Comparison of ENCODE assay signal across 12 mouse cellular contexts in the genomic region with DNA sequence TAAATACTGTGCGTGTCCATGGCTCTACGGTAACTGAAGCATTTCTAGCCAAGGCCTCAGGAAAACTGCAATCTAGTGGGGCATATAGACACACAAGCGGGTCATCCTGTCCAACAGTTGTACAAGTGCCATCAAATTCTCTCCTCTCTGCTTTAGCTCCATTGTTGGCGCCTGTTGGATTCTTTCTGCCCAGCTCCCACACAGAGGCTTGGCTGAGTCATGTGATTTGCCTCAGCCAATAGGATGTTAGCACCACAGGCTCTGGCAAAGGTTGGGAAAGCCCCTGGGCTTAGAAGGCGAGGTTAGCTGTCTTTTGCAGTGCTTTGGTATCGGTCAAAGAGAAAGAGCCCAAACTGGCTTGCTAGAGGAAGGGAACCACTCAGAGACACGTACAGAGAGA. TPM values are rescaled to one million over a fixed set of nuclear protein-coding genes. Genes with fewer than 3 reads are reported as not detected.
DNase-seq lines count a peak whose midpoint lies in the region; ATAC-seq and TF ChIP-seq lines count a peak whose summit lies in the region.
"Had no signal": no experiment of that assay in that cellular context is flagged by ENCODE, and none has a peak within 500 bp of the region (broad histone marks: within the 10 kb centered on the region; RNA-seq: fewer than 3 reads in every experiment).

No protein-coding gene starts in this region.

- H3K4me2 ChIP-seq in forebrain, postnatal 0 days (ENCODE audit: low read depth), result no peak overlapping the region
- no peak overlapping the region for H3K4me2 ChIP-seq in forebrain, embryonic 16.5 days (ENCODE audit: low read length)
- no peak overlapping the region for H3K4me2 ChIP-seq in stomach, embryonic 16.5 days (ENCODE audit: low read depth, low read length)
- H3K4me2 ChIP-seq in heart, embryonic 12.5 days, result no peak overlapping the region
- H3K4me2 ChIP-seq: embryonic facial prominence, embryonic 12.5 days had no signal

- no peaks in the 10 kb centered on the region for H3K4me1 ChIP-seq in forebrain, postnatal 0 days (ENCODE audit: insufficient read depth)
- H3K4me1 ChIP-seq in forebrain, embryonic 16.5 days (replicated peaks; ENCODE audit: control insufficient read depth, insufficient read depth, low read length), result no peaks in the 10 kb centered on the region; the same call in 1 of the 2 replicates
- H3K4me1 ChIP-seq in stomach, embryonic 16.5 days (ENCODE audit: control insufficient read depth, insufficient read depth, low read length), result no peaks in the 10 kb centered on the region
- H3K4me1 ChIP-seq in heart, embryonic 12.5 days (replicated peaks), result no peaks in the 10 kb centered on the region
- H3K4me1 ChIP-seq: embryonic facial prominence, embryonic 12.5 days had no signal

- 66% methylated on average over 7 of the region's 7 CpGs for WGBS in forebrain, postnatal 0 days
- 66% methylated on average over 7 of the region's 7 CpGs for WGBS in forebrain, embryonic 16.5 days
- 60% methylated on average over 7 of the region's 7 CpGs for WGBS in stomach, embryonic 16.5 days
- 57% methylated on average over 7 of the region's 7 CpGs for WGBS in heart, embryonic 12.5 days

- no peak overlapping the region for H3K4me3 ChIP-seq in forebrain, postnatal 0 days (ENCODE audit: low read depth, low read length)
- H3K4me3 ChIP-seq in forebrain, embryonic 16.5 days (replicated peaks; ENCODE audit: low read length), result no peak overlapping the region
- no peak overlapping the region for H3K4me3 ChIP-seq in stomach, embryonic 16.5 days (replicated peaks; ENCODE audit: low read length)
- H3K4me3 ChIP-seq in heart, embryonic 12.5 days, result no peak overlapping the region
- H3K4me3 ChIP-seq: embryonic facial prominence, embryonic 12.5 days had no signal

- peak; percentile 58 for ATAC-seq in forebrain, postnatal 0 days
- ATAC-seq in forebrain, embryonic 16.5 days, result no peak
- 0 out of 2 replicates have a peak, but pooled peaks have one; percentile 50 for ATAC-seq in stomach, embryonic 16.5 days (ENCODE audit: insufficient read depth, low FRiP score)
- no peak for ATAC-seq in heart, embryonic 12.5 days (ENCODE audit: insufficient number of reproducible peaks, low FRiP score)

- H3K9me3 ChIP-seq in forebrain, postnatal 0 days (ENCODE audit: low read length), result no peaks in the 10 kb centered on the region
- no peaks in the 10 kb centered on the region for H3K9me3 ChIP-seq in forebrain, embryonic 16.5 days (ENCODE audit: control insufficient read depth, low read length)
- no peaks in the 10 kb centered on the region for H3K9me3 ChIP-seq in stomach, embryonic 16.5 days (replicated peaks; ENCODE audit: control insufficient read depth, low read length)
- H3K9me3 ChIP-seq in heart, embryonic 12.5 days (replicated peaks), result no peaks in the 10 kb centered on the region
- H3K9me3 ChIP-seq: embryonic facial prominence, embryonic 12.5 days had no signal

- peak; percentile 32 for DNase-seq in forebrain, postnatal 0 days
- peak; percentile 40 for DNase-seq in right cerebral cortex, adult 18-20 months
- DNase-seq in right cerebral cortex, postnatal 14 days, result no peak
- DNase-seq in R1 (ENCODE audit: low read depth, low spot score) (peak; percentile 80), liver (no peak)
- DNase-seq: gastrocnemius, postnatal 10 days; heart, postnatal 14 days; lung, adult 2 months had no signal

- no peak overlapping the region for H3K9ac ChIP-seq in forebrain, postnatal 0 days
- no peak overlapping the region for H3K9ac ChIP-seq in forebrain, embryonic 16.5 days (replicated peaks; ENCODE audit: low read depth, low read length)
- no peak overlapping the region for H3K9ac ChIP-seq in stomach, embryonic 16.5 days (ENCODE audit: low read length)
- H3K9ac ChIP-seq in heart, embryonic 12.5 days, result no peak overlapping the region
- H3K9ac ChIP-seq: embryonic facial prominence, embryonic 12.5 days had no signal

- no peak overlapping the region for H3K27ac ChIP-seq in forebrain, postnatal 0 days (ENCODE audit: low read depth, low read length)
- H3K27ac ChIP-seq in forebrain, embryonic 16.5 days (ENCODE audit: low read length), result no peak overlapping the region
- H3K27ac ChIP-seq in stomach, embryonic 16.5 days (ENCODE audit: low read length), result no peak overlapping the region
- H3K27ac ChIP-seq in heart, embryonic 12.5 days (ENCODE audit: poor library complexity, severe bottlenecking), result no peak overlapping the region
- H3K27ac ChIP-seq: embryonic facial prominence, embryonic 12.5 days had no signal

- TF ChIP-seq CTCF in forebrain, postnatal 0 days (IDR thresholded peaks at IDR 0.05; ENCODE audit: low read depth), result no peak

- no peaks in the 10 kb centered on the region for H3K36me3 ChIP-seq in forebrain, postnatal 0 days (ENCODE audit: insufficient read depth)
- no peaks in the 10 kb centered on the region for H3K36me3 ChIP-seq in forebrain, embryonic 16.5 days (ENCODE audit: control insufficient read depth, insufficient read depth)
- no peaks in the 10 kb centered on the region for H3K36me3 ChIP-seq in stomach, embryonic 16.5 days (ENCODE audit: control insufficient read depth, insufficient read depth, low read length)
- H3K36me3 ChIP-seq in heart, embryonic 12.5 days, result no peaks in the 10 kb centered on the region
- H3K36me3 ChIP-seq: embryonic facial prominence, embryonic 12.5 days had no signal

- no peaks in the 10 kb centered on the region for H3K27me3 ChIP-seq in forebrain, postnatal 0 days (ENCODE audit: insufficient read depth, low read length)
- H3K27me3 ChIP-seq in forebrain, embryonic 16.5 days (replicated peaks; ENCODE audit: control insufficient read depth, insufficient read depth, low read length), result no peaks in the 10 kb centered on the region
- no peaks in the 10 kb centered on the region for H3K27me3 ChIP-seq in stomach, embryonic 16.5 days (ENCODE audit: control insufficient read depth, insufficient read depth, low read length)
- H3K27me3 ChIP-seq in heart, embryonic 12.5 days (replicated peaks), result no peaks in the 10 kb centered on the region
- H3K27me3 ChIP-seq: embryonic facial prominence, embryonic 12.5 days had no signal

RNA-seq across cellular contexts. Expression of a gene that starts 42.1 kb away (rescaled TPM):
- total RNA-seq in forebrain, postnatal 0 days (2014; rRNA removed), result 121 and 146 TPM in 2 replicates
- polyA plus RNA-seq in forebrain, postnatal 0 days (2015; fragmentation: Nextera tagmentation; extraction: Ambion mirVana), result 110 and 133 TPM in 2 replicates
- 155 and 168 TPM in 2 replicates for polyA plus RNA-seq in forebrain, embryonic 16.5 days (2015; fragmentation: Nextera tagmentation; extraction: Ambion mirVana)
- polyA plus RNA-seq in stomach, embryonic 16.5 days (2015; fragmentation: Nextera tagmentation; extraction: Ambion mirVana), result 138 and 150 TPM in 2 replicates
- polyA plus RNA-seq in heart, embryonic 12.5 days (2016; fragmentation: Nextera tagmentation; extraction: Ambion mirVana), result 152 and 161 TPM in 2 replicates

RNA-seq across cellular contexts. Expression of a gene that starts 54.1 kb away (rescaled TPM):
- total RNA-seq in forebrain, postnatal 0 days (2014; rRNA removed), result 6.5 and 10.4 TPM in 2 replicates
- polyA plus RNA-seq in forebrain, postnatal 0 days (2015; fragmentation: Nextera tagmentation; extraction: Ambion mirVana), result 1.6 and 3.4 TPM in 2 replicates
- 0.96 and 2.1 TPM in 2 replicates for polyA plus RNA-seq in forebrain, embryonic 16.5 days (2015; fragmentation: Nextera tagmentation; extraction: Ambion mirVana)
- 0.19 and 0.34 TPM in 2 replicates for polyA plus RNA-seq in stomach, embryonic 16.5 days (2015; fragmentation: Nextera tagmentation; extraction: Ambion mirVana)
- polyA plus RNA-seq in heart, embryonic 12.5 days (2016; fragmentation: Nextera tagmentation; extraction: Ambion mirVana), result 0.05 TPM in 1 of 2 replicates, not detected in the other

Comparison
In these comparisons a context has a peak if more than half of its experiments do, and no peak if none do; other contexts are left out.
1. ATAC-seq: peak in forebrain, postnatal 0 days (single experiment) and stomach, embryonic 16.5 days (single experiment); none in forebrain, embryonic 16.5 days (single experiment) and heart, embryonic 12.5 days (single experiment).
2. DNase-seq: peak in forebrain, postnatal 0 days (single experiment), right cerebral cortex, adult 18-20 months (single experiment) and R1 (single experiment); none in right cerebral cortex, postnatal 14 days (single experiment) and liver (single experiment).